Mouse (Mus musculus) kidney, adult 8-10 months (tissue): Measurements from ENCODE around the gene Cma1.
A peak's percentile ranks its signal among the peaks of the same experiment; 100 is the strongest.
"Not testable (repeated sequence)": the region's sequence is repeated elsewhere in the genome, so short reads cannot be mapped to it uniquely, and the experiment has no call there.

Experiments used
- DNase-seq, 2 experiments: peaks; one replicate each; pipeline ENCODE4 v3.0.0; 2022

Cma1 gene

DNA sequence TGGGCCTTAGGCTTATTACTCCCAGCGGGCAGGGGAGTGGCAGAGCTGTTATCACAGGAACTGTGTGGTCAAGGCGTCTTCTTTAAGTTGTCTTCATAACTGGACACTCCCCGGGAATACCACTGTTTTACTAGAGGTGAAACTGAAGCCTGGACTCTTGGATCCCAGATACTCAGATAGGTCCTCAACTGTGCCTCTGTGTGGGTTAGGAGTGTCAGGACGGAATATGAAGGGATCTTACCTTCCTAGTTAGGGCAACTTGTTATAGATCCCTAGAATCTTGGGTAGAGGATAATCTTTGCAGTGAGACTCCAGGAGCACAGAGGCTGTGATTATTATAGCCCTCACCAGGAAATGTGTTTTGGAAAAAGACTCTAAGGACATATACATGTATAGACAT is at the start of gene Cma1:
Gene Cma1 (minus strand): TSS at position 101 of the 400 bp plus-strand sequence.
- DNase-seq: no peak

DNA sequence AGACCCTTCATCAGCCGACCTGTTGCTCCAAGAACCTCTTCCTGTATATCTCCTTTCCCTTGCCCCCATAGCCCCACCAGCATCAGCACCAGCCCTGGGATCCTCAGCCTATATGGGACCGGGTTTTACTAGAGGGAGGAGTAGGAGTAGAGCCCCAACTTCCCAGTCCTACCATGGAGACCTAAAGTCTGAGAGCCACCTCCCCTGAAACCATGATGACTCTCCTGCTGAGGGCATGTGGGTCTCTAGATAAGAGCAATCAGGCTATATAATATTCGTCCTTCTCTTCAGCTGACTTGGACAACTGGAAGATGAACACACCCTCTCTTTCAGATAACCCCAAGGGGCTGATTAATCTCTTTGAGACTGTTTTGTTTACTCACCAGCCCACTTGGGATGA is 43.0 kb upstream of the Cma1 start:
- DNase-seq: not testable (repeated sequence)

DNA sequence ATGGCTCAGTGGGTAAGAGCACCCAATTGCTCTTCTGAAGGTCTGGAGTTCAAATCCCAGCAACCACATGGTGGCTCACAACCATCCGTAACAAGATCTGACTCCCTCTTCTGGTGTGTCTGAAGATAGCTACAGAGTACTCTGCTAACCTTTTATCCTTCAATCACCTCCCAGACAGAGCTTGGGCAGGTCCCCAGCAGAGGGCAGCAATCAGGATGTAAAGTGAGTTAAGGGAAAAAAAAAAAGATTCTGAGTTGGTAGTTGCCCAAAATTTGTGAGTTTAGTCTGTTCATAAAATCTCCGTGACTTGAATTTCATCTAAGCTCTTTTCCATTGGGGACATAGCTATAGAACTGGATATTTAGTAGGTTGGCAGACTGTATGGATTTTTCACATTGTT is 19.4 kb upstream of the Cma1 start:
- DNase-seq: not testable (repeated sequence)

DNA sequence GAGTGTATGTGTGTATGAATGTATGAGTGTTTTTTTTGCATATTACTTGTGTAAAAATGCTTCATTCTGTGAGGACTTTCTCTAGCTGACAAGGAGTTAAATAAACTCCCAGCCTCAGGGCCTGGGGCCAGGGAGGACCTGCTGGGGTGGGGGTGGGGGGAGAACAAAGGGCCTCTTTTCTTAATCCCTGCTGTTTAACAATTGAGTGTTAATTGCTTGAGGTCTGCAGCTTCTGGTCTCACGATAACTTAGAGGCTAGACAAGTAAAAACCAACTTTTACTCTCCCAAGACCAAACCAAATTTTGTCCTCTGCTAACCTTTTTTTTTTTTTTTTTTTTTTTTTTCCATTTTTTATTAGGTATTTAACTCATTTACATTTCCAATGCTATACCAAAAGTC is 18.8 kb upstream of the Cma1 start:
- no peak for DNase-seq

DNA sequence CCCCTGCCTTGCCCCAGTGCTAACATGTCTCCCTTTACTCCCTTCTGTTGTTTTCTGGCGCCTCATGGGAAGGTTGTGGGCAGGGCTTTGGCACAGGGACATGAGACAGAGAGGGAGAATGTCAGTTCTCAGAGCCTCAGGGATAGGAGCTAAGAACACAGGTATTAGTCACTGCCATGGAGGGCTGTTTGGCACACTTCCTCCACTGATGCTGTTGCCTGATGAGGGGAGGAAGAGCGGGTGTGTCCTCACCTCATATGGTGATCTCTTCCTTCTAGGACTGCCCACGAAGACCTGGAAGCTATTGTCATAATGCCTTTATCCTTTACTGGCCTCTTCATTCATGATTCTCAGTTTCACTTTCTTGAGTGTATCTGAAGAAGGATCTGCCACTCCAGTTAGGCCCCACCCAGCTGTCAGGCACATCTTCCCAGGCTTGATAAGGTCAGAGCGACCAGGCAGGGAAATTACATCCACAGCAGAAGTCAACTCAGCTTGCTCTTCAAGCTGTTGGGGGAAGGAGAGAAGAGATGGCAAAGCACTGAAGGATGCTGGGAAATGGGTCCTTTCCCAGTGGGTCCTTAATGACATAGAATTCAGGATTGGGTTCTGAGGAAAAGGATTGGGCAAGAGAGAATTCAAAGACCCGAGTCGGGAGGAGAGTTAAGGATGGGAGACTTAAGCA is 6.0 kb upstream of the Cma1 start, which contains the start of gene Cma2:
Gene Cma2 (plus strand): TSS at position 635 of the 685 bp plus-strand sequence.
- no peak for DNase-seq

DNA sequence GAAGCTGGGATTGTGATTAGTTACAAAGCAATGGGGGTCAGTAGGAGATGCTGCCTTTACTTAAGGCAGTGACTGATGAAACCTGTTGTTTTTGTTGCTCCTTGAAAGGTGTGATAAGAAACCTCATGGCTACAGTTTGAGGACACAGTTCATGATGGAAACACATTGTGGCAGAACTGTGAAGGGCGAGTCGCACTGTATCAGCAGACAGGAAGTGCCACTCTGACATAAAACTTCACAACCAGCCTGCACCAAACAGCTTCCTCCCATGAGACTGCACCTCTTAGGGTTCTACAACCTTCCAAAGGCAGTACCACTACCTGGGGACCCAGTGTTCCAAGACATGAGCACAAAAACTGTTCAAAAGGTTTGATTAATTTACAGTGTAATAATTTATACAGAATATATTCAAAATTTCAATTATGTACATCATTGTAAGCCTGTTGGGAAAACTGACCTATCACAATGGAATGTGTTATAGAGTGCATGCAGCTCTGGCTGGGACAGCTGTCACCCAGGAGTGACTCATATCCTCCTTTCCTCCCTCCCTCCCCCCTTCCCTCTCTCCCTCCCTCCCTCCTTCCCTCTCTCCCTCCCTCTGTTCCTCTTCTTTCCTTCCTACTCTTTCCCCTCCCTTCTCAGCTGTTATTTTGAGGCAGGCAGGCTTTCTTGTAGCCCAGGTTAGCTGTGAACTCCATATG is 1.9 kb upstream of the Cma1 start:
- DNase-seq: no peak

DNA sequence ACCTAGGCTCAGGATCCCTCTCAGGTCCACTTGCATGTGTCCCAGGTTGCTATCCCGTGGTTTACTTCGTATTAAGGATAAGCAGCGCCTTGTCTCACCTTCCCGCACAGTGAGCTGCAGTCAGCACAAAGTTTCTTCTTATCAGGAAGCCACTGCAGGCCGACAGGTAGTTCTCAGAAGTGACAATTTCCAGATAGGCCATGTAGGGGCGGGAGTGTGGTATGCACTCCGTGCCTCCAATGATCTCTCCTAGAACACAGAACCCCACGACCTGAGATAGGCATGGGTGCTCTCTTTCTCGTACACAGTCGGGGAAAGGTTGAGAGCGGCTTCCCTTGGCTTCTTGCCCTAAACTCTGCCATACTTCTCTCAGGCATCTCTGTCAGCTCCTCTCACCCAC is 874 bp downstream of the Cma1 start:
- no peak for DNase-seq

DNA sequence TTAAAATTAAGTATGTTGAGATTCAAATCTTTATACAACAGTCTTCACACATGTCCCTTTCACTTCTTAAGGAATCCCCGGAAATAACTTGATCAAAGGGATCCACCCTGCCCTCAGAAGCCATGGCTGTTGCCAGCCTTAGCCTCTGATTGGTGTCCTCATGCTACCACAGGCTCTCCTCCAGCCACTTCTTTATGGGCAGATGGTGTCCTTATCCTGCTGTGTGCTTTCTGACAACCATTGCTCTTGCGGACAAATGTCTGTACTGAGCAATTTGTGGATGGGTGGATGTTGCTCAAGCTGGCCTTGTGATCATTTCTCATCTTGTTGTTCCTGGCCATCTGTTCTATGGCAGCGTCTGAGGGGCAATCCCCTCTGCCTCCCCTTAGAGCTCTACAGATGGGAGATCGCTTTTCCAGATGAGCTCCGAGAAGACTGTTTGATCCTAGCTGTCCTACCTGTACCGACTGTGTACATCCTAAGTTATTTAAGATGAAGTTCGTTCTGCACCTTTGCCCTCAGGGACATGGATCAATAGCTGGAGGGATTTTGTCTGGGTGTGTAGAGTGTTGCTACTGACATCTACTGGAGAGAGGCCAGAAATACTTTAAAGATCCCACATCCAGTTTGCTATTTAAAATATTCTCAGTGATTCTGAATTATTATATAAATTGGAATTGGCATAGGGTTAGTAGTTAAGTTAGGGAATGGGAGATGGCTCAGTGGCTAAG is 4.2 kb downstream of the Cma1 start:
- DNase-seq: no peak

DNA sequence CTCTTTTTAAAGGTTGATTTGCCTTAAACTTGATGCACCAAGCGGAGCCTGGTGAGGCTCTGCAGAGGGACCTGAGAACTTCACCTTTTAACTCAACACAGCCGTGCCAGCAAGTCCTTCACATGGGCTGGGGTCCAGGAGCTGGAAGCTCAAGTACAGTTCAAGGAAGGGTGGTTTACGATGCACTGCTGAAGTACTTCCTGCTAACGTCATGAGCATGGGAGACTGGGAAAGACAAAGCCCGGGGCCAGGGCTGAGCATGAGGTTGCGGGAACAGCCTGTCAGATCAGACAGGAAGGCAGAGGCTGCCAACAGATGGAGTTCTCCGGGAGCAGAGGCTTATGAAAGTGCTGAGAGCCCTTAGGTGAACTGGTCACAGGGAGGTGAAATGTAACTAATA is 10.9 kb downstream of the Cma1 start:
- peak; percentile 22 for DNase-seq

DNA sequence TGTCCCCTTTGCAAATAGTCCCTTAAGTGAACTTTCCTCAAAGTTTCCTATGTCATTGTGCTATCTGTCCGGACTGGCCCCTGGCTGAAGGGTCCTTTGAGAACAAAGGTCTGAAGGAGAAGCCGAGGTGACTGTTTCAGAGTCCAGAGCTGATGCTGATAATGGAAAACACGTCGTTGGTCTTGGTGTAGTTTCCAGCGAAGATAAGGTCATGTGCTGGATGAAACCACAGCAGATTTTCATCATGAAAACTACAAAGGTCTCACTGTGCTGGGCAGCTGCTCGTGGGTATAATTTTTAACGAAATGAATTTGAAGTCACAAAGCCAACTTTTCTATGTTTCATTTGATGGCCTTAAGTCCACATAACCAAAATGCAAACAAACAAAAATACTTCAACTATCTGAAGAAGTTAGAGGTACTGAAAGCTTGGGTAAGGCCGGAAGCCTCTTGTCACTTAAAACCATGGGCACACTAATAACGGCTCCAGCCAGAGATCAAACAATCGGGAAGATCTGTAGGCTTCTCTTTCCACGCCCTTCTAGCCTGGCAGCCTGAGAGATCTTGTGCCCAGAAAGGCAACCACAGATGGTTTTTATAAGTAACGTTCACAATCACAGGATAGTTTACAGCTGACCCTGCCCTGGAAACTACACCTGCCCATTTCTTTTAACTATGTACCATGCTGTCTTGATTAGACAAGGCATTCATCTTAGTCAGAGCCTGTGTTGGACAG is 15.0 kb downstream of the Cma1 start:
- DNase-seq: no peak

DNA sequence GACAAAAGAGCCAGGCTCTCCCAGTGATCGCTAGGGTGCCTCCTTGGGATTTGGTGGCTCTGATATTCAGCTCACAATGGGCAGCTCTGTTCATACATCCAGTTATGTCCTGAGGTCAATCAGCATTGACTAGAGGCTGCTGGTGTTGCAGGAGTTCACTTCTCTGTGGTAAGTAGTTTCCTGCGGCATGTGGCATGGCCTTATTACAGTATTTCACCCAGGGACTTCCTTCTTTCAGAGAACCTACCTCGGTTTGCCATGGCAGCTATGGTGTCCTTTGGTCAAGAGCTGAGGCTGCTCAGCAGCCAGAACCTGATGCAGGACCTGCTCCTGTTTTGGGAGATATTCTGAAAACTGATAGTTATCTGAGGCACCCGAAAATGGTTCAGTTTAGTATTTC is 17.6 kb downstream of the Cma1 start:
- DNase-seq: no peak

DNA sequence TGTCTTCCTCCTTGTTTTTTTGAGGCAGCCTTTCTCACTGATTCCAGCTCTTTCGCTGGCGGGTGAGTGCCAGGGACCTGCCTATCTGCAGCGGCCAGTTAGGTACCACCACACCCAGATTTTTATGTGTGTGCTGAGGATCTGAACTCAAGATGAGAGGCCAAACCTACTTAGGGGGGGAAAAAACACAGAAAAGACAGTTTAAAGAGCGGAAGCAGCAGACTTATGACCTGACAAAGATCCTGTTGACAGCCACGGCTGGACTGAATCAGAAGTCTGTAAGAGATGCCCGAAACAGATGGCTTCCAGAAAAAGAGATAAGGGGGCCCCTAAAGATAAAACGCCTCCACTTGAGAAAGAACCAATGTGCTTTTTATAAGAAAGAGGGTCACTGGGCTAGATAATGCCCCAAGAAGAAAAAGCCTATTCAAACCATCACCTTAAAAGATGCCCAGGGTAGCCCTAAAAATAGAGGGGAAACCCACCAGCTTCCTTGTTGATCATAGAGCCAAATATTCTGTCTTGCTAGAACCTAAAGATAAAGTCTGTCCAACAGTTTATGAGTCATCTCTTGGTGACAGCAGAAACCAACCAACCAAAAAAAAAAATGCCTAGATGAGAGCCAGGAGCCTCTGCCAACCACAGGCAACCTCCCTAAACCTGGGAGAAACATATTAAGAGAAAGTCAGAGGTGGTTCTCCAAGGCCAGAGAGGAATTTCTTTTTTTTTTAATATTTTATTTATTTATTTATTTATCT is 21.8 kb downstream of the Cma1 start:
- no peak for DNase-seq

DNA sequence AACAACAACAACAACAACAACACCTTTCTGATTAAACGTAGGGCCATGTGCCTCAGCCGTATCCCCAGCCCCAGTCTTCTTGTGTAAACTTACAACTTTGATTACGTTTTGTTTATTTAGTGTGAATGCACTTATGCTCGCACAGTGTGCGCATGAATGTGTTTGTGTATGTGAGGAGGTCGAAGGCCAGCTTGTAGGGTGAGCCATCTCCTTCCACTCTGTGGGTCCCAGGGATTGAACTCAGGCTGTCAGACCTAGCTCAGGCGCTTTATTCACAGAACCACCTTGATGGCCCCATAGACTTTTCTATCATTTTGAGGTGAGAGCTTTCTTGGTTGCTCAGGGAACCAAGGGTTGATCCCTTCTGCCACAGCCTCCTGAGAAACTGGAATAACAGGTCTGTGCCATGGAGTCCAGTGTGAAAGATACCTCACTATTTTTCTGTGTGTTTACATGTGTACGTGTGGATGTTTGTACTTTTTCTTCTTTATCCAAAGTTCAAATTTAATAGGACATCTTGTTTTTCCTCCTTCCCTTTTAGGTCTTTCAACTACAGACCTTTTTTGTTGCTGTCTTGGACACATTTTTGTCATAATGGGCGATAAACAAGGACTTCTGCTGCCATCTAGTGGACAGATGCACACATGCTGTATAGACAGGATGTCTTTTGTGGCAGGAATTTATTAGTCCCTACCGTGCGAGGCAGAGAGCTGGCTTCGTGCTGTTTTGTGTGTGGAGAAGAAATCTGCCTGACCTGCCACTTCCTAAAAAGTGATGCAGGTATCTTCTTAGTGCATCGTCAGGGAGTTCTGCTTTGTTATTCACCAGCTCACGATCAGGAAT is 26.0 kb downstream of the Cma1 start:
- peak; percentile 67 to 80 for DNase-seq

DNA sequence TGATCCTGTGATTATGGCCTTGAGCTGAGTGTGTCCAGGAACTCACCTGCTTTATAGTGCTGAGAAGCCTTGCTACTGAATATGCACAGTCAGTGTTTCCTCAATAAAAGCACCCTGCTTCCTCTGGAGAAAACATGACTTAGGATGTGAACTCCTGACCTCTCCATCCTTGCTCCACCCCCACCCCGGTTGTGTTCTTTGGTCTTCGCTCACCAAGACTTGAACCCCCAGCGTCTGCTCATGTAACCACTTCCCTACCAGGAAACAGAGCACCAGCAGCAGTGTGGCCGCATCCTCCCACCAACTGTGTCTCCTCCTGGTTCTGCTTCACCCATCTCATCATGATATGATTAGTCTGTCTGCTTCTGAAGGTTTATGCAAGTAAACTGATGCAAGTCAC is 31.1 kb downstream of the Cma1 start:
- no peak for DNase-seq

DNA sequence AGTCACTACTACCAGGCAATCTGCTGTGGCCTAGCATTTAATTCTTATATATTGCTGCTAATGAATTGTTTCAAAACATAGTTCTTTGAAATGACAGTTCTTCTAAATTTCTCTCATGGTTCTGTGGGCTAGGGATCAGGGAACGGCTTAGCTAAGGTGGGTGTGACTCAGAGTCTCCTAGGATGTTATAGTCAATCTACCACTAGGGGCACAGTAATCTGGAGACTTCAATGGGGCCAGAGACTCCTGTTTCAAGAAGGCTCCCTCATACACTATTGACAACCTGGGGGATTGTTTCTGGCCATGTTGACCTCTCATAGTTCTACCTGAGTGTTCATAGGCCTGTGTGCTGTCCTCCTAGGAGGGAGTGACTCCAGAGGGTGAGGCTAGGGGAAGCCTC is 39.0 kb downstream of the Cma1 start:
- no peak for DNase-seq

DNA sequence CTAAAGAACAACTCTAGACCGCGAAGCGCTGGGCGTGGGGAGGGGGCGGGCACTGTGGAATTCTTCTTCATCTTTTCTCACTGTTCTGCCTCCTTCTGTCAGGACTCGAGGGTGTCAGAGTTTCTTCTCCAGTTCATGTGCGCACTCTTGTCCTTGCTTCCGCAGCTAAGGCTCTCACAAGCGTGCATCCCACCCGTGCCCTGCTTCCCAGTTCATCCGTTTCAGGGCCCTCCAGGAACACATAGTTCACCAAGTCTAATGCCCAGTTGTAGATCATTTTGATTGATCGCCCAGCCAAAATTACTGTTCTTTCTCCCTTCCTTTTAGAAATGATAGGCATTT is 44.1 kb downstream of the Cma1 start:
- DNase-seq: no peak

DNA sequence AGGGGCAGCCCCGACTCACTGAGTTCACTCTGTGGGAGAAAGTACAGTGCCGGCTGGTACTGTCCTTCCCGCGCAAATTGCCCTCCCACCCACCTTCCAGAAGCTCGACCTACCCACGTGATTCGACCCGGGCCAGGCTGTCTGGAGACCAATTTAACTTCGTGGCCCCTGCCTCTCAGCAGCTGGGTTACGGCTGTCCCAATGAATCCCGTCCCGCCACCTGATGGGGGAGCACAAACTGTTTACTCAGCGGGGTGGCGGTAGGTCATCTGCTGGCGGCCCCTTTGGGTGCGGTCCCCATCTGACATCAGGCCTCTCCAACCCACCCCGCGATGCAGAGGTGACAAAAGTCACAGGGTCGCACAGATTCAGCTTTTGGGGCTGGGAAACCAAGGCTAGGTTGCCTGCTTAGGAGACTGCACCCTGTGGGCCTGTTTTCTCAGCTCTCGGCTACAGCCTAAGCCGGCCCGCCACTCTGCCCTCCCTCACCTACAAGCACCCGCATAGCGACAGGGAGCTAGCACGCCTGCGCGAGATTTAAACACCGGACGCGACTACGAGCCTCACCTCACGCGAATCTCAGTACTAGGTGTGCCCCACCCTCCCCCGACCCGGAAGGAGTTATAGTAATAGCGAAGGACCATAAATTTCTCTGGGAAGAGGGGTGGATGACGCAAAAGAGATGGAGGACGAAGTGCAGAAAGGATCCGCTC is 44.6 kb downstream of the Cma1 start, which contains the start of gene Sdr39u1:
Gene Sdr39u1 (minus strand): TSS at position 593 of the 713 bp plus-strand sequence.
- DNase-seq: peak; percentile 89 to 91

DNA sequence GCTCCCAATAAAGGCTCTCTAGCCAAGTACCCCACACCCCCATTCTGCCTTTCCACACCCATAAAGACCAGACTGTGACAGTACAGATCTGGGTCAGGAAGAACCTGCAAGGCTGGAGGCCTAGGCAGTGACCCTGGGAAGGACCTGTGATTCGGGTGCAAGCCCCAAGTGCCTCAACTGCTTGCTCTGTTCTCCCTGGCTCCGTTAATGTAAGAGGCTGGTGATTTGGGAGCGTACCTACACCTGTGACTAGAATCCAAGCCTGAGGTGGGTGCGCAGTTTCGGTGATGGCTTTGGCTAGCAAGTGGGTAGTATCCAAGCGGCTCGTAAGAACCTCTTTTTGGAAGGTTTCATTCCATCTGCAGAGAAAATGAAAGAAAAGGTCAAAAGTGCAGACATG is 45.5 kb downstream of the Cma1 start:
- no peak for DNase-seq

DNA sequence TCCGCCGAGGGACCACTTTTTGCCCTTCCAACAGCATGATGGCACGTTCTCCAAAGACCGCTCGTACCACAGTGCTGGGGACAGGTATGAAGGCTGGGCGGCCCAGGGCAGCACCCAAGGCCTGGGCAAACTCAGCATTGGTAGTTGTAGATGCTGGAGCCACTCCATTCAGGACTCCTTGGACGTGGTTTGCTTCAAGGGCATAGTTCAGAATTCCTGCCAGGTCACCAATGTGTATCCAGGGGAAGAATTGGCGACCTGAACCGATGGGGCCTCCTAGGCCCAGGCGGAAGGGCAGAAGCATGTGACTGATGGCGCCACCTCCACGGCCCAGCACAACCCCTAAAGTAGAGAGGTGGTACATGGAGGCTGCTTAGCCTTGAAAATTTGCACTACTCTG is 46.8 kb downstream of the Cma1 start:
- peak; percentile 32 to 43 for DNase-seq
